Mouse (Mus musculus) stomach, postnatal 0 days (tissue): ENCODE measurements around the gene Tspan2.

Source experiments
- CTCF ChIP-seq: IDR thresholded peaks from 2 replicates; pipeline ENCODE4 v1.5.1; 2016; ENCODE audit warnings: antibody characterized with exemption, low read depth, mild to moderate bottlenecking, moderate library complexity
- EP300 ChIP-seq: optimal IDR thresholded peaks from 2 replicates; pipeline ENCODE3; 2016; ENCODE audit warnings: antibody characterized with exemption

DNA sequence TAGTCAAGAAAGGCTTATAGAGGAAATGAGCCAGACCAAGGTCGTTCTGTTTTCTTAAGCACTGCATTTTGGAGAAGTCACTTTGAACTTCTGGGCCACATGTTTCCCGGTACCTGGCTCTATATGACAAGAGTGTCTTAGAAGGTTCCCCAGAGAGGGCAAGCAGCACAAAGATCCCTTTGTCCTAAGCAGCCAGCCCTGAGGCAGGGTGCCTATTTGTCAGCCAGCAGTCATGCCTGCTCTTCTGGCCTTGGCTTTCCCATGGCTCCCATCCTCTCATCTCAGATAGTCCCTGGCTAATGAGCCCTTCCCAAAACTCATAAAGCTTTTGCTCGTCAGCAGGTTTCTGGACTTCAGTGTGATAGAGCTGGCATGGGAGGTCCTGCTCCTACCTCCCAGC, 25.9 kb downstream of the Tspan2 start:
- TF ChIP-seq CTCF = no peak
- TF ChIP-seq EP300 = no peak
